Mouse (Mus musculus) cerebellum, adult 11-12 months (tissue): ENCODE measurements around the gene Cdca7.

ENCODE experiments used
- DNase-seq: peaks from one replicate; pipeline ENCODE4 v3.0.0; 2022

Gene Cdca7

GRCm38 (mm10) chr2:72499074-72499721 lies 23.2 kb downstream of the Cdca7 start:
- no peak for DNase-seq

DNA sequence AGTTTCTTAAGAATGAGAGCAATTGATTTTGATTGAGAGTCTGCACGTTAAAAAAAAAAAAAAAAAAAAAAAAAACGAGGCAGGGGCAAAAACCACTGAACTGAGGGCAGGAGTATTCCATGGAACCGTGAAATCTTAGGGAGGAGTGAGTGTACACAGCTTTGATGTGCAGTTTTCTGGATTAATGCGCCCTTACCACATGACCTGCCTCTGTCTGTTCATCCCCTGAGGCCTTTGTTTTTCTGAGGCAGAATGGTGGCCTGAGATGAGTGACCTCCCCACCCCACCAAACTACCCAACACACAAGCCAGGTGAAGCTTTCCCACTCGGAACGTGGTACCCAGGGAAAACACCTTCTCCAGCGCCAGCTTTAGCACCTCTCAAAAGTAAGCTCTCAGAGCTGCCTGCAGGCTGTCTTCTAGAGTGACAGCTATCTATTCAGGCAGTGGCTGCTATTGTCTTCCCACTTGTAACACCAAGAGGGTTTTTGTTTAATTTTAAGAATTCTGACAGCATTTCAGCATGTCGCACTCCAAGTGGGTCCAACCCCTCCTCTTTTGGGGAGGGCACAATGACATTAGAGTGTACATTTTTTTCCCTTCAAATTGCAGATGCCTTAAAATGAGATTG lies 23.9 kb downstream of the Cdca7 start:
- DNase-seq: no peak

GRCm38 (mm10) chr2:72502041-72502813 lies 26.3 kb downstream of the Cdca7 start:
- DNase-seq: no peak

- no peak for DNase-seq
These were observed 27.7 kb downstream of the Cdca7 start for GRCm38 (mm10) chr2:72503646-72504045.

- no peak for DNase-seq
These were observed 32.1 kb downstream of the Cdca7 start for GRCm38 (mm10) chr2:72507855-72508635.

- DNase-seq: no peak
These were observed 32.9 kb downstream of the Cdca7 start for GRCm38 (mm10) chr2:72508891-72509290.

DNA sequence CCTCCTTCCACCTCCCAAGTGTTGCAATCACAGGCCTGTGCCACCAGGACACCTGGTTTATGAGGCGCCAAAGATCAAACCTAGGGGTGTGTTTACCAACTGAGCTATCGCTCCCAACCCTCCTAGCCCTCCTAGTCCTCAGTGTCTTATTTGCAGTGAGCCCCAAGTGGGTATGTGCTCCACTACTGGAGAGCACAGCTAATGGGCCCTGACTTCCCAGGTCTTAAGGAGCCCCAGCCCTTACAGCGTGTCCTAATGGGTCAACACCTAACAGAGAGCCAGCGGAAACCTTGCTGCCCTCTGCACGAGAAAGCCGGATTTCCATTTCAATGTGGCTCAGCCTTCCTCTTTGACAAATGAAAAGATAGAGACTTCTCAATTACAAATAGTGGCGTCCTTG lies 39.6 kb downstream of the Cdca7 start:
- DNase-seq: no peak

DNA sequence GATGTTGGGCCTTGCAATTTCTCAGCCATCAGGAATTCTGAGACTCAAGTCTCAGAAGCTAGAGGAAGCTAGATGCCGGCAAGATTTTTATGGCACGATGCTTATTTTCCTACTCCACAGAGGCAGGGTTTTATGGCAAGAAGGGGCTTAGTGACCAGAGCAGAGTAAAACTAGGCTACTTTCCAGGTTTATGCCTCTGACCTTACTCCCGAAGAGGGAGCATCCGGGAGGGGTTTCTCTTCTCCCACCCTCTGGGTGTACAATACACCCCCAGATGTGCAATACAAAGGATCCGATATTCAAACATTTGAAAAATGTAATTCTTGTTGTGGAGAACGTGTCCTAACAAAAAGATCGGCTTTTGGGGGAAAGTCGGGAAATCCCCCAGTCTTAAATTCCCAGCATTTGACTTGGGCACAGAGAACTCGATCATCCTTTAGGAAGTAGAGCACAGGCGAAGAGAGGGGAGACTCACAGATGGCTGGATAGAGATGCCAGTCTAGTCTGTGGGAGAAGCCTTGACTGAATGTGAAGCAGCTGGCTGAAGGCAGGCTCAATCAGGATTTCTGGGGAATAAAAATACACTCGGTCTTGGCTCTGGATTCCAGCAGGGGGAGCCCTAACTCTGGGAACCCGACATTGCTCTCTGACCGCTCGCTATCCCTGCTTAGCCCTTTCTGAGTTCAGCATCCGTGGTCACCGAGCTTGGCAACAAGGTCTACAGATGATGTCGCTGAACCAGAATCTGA lies 40.2 kb downstream of the Cdca7 start:
- DNase-seq: peak; percentile 53

- DNase-seq: no peak
These were observed 40.7 kb downstream of the Cdca7 start for GRCm38 (mm10) chr2:72516720-72517089.

DNA sequence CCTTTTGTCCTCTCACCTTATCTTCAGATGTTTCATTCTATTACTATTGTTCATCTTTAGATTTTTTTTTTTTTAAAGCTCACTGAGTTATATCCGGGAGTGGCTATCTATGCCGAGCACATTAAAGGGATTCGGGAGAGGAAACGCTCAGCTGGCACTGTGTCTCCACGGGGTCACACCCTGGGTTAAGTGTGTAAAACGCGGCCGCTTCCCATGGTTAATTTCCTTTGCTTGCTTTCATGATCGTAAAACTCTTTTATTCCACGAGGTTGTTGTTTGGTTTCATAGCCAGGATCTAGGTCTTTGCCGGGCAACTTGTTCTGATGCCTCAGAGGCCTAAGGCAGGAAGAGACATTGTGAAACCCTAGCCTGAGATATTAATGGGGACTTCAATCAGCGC lies 48.1 kb downstream of the Cdca7 start:
- no peak for DNase-seq

GRCm38 (mm10) chr2:72525556-72525955 lies 49.6 kb downstream of the Cdca7 start:
- no peak for DNase-seq

GRCm38 (mm10) chr2:72529026-72529357 lies 53.0 kb downstream of the Cdca7 start:
- no peak for DNase-seq

GRCm38 (mm10) chr2:72529358-72530319 lies 53.7 kb downstream of the Cdca7 start:
- peak; percentile 20 for DNase-seq

DNA sequence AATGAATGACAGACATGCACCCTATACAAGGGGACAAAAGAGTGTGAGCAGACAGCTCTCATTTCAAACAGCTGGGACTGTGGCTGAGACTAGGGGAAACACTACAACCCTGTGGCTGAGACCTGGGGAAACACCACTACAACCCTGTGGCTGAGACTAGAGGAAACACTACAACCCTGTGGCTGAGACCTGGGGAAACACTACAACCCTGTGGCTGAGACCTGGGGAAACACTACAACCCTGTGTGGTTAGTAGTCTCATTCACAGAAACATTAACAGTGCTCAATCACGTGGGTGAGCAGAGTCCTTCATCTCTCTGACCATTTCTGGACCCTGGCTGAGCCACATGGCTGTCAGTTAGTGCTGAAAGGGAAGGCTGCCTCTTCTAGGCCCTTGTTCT lies 59.9 kb downstream of the Cdca7 start:
- no peak for DNase-seq
